Mouse (Mus musculus) Patski (cell line): ENCODE measurements around the gene Apaf1. TPM values are rescaled to one million over a fixed set of nuclear protein-coding genes. Genes with fewer than 3 reads are reported as not detected.

Experiments
- ATAC-seq: fragments of 100-300 bp; one replicate; pipeline ENCODE4 v1.8.0; 2021
- CTCF ChIA-PET: fragments of 350-600 bp; sonication (Branson Sonifier 250); formaldehyde crosslinking; loops from one replicate; lab custom pipeline; 2022; ENCODE audit warnings: inconsistent platforms; lab: Charles Lee
- POLR2A ChIA-PET: fragments of 350-600 bp; sonication (Branson Sonifier 250); formaldehyde crosslinking; loops from one replicate; lab custom pipeline; 2022; ENCODE audit warnings: antibody characterized with exemption, inconsistent platforms; lab: Charles Lee
- DNase-seq: peaks from one replicate; pipeline ENCODE4 v3.0.0-alpha.2; 2011; ENCODE audit warnings: low read depth, low spot score
- H3K27me3 ChIP-seq: fragments of 371-371 bp; one replicate; pipeline ENCODE4 v1.5.1; 2021
- CTCF ChIP-seq: fragments of 100-300 bp; IDR thresholded peaks from one replicate; pipeline ENCODE4 v1.5.1; 2021
- in situ Hi-C: fragments of 300-500 bp; cut with MboI; formaldehyde crosslinking; loops from 3 replicates; pipeline ENCODE4 v1.11.1; 2018; ENCODE audit warnings: low pct_unique_long_range_greater_than_20kb, mixed read lengths
- polyA plus RNA-seq: library from polyadenylated mRNA; unstranded; gene quantifications from one replicate; pipeline ENCODE4 v1.2.3, GENCODE M21; 2021

Gene Apaf1
- polyA plus RNA-seq, 1 experiment from 2014 or later: 11.2 TPM

DNA sequence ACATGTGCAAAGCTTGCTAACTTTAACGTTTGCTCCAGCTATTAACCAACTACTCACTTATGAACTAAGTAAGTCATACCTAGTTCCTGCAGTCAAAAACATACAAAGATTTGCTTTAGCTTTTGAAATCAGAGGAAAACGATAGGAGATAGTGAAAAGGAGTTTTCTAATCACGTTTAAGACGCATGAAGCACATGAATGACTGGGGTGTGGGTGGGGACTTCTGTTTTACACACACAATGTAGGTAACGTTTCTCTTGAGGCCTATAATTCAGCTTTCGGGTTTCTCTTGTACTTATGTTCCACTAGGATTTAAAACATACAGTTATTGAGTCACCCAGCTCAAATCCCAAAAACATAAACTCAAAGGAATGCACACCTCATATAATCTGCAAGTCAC lies 40.1 kb upstream of the Apaf1 start:
- in situ Hi-C loops: no loop called here
- no peak for ATAC-seq

GRCm38 (mm10) chr10:91116958-91117357 lies 34.4 kb upstream of the Apaf1 start:
- no peak for ATAC-seq

More for the DNA sequence above, 40.1 kb upstream of the Apaf1 start:
- ChIA-PET CTCF (interaction anchor here (0.8 to 2.3 kb wide), 5 partner anchors 11 to 50 kb away, joined by 3 to 5 read pairs (median 4); no protein-coding TSS in a partner anchor), POLR2A (interaction anchor here (0.9 to 1.3 kb wide), 2 partner anchors 10 to 12 kb away, joined by 3 read pairs; no protein-coding TSS in a partner anchor)
- no peak for DNase-seq
- H3K27me3 ChIP-seq: no peaks in the 10 kb centered on the region
- TF ChIP-seq CTCF: no peak

GRCm38 (mm10) chr10:91109841-91110240 lies 27.3 kb upstream of the Apaf1 start:
- CTCF ChIA-PET: interaction anchor here (1.9 kb wide), 1 partner anchor 17 kb away, joined by 6 read pairs; no protein-coding TSS in a partner anchor
- DNase-seq (no peak), ATAC-seq (no peak)
- H3K27me3 ChIP-seq: no peaks in the 10 kb centered on the region
- no peak for TF ChIP-seq CTCF
- in situ Hi-C loops: no loop called here
- POLR2A ChIA-PET: no interaction called here

More at GRCm38 (mm10) chr10:91116958-91117357, 34.4 kb upstream of the Apaf1 start:
- in situ Hi-C loops: no loop called here
- ChIA-PET CTCF (interaction anchor here (1.5 kb wide), 1 partner anchor 24 kb away, joined by 3 read pairs; no protein-coding TSS in a partner anchor), POLR2A (no interaction called here)
- TF ChIP-seq CTCF: no peak
- H3K27me3 ChIP-seq: no peaks in the 10 kb centered on the region
- no peak for DNase-seq

GRCm38 (mm10) chr10:91105981-91106380 lies 23.4 kb upstream of the Apaf1 start:
- DNase-seq (no peak), ATAC-seq (no peak)
- POLR2A ChIA-PET: no interaction called here
- CTCF ChIA-PET: no interaction called here
- no peaks in the 10 kb centered on the region for H3K27me3 ChIP-seq
- TF ChIP-seq CTCF: no peak
- in situ Hi-C loops: no loop called here

GRCm38 (mm10) chr10:91102799-91103590 lies 20.4 kb upstream of the Apaf1 start:
- in situ Hi-C loops: no loop called here
- no peak for ATAC-seq
- CTCF ChIA-PET: interaction anchor here (1.1 kb wide), 1 partner anchor 39 kb away, joined by 3 read pairs; no protein-coding TSS in a partner anchor

GRCm38 (mm10) chr10:91101936-91102335 lies 19.4 kb upstream of the Apaf1 start:
- DNase-seq (no peak), ATAC-seq (no peak)
- no peaks in the 10 kb centered on the region for H3K27me3 ChIP-seq
- POLR2A ChIA-PET: interaction anchor here (0.9 kb wide), 1 partner anchor 9 kb away, joined by 5 read pairs; no protein-coding TSS in a partner anchor
- in situ Hi-C loops: no loop called here
- TF ChIP-seq CTCF: no peak
- CTCF ChIA-PET: interaction anchor here (0.6 to 1.5 kb wide), 4 partner anchors 14 to 75 kb away, joined by 3 to 4 read pairs (median 3); no protein-coding TSS in a partner anchor

More at GRCm38 (mm10) chr10:91102799-91103590, 20.4 kb upstream of the Apaf1 start:
- POLR2A ChIA-PET: no interaction called here
- no peaks in the 10 kb centered on the region for H3K27me3 ChIP-seq
- DNase-seq: no peak
- no peak for TF ChIP-seq CTCF

- POLR2A ChIA-PET: no interaction called here
- H3K27me3 ChIP-seq: no peaks in the 10 kb centered on the region
- TF ChIP-seq CTCF: no peak
- in situ Hi-C loops: no loop called here
- CTCF ChIA-PET: interaction anchor here (1.3 to 1.4 kb wide), 2 partner anchors 9 to 16 kb away, joined by 3 to 5 read pairs; no protein-coding TSS in a partner anchor
- DNase-seq: no peak
- ATAC-seq: no peak
Measured at GRCm38 (mm10) chr10:91100101-91100500, 17.5 kb upstream of the Apaf1 start.

DNA sequence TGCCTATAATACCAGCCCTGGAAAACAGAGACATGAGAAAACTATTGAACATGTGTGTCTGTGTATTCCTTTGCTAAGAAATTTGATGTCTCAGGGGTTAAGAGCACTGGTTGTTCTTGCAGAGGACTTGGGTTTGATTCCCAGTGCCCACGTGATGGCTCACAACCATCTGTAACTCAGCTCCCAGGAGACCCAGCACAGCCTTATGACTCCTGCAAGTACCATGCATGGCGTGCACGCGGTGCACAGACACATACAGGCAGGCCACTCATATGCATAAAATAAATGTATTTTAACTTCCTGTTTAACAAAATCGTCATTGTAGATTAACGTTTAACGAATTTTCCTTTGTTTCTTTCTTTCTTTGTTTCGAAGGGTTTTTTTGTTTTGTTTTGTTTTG lies 15.5 kb upstream of the Apaf1 start:
- ATAC-seq (no peak), DNase-seq (no peak)
- in situ Hi-C loops: no loop called here
- CTCF ChIA-PET: interaction anchor here (0.6 kb wide), 1 partner anchor 34 kb away, joined by 3 read pairs; no protein-coding TSS in a partner anchor
- H3K27me3 ChIP-seq: no peaks in the 10 kb centered on the region
- POLR2A ChIA-PET: no interaction called here
- TF ChIP-seq CTCF: no peak

GRCm38 (mm10) chr10:91094251-91095104 lies 11.9 kb upstream of the Apaf1 start:
- in situ Hi-C loops: no loop called here
- ChIA-PET CTCF (interaction anchor here (1.5 kb wide), 1 partner anchor 10 kb away, joined by 3 read pairs; no protein-coding TSS in a partner anchor), POLR2A (no interaction called here)
- TF ChIP-seq CTCF: no peak
- DNase-seq: no peak
- no peak for ATAC-seq
- H3K27me3 ChIP-seq: no peaks in the 10 kb centered on the region

DNA sequence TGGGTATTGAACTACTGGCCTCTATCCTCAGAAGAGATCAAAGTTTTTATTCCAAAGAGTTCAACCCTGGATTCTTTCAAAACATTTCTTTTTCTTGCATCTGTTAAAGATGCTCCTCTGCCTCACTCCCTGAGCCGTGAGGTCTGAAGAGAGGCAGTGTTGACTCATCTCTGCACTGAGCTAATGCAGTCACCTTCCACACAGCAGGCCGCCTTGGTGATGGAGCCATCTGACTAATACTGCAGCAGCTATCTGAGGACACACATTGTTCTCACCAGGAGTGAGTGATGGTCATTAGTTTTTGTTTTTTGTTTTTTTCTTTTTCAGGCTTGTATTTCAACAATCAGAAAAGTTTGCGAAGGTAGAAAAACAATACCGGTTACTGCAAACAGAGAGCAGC lies 10.2 kb upstream of the Apaf1 start:
- in situ Hi-C loops: no loop called here
- DNase-seq: no peak
- ATAC-seq: peak; percentile 93
- ChIA-PET POLR2A (interaction anchor here (0.8 to 1.6 kb wide), 2 partner anchors 9 to 10 kb away, joined by 3 to 5 read pairs; partner anchors contain the start of genes Apaf1 and Ikbip), CTCF (interaction anchor here (1.7 kb wide), 2 partner anchors 16 to 49 kb away, joined by 5 to 6 read pairs; no protein-coding TSS in a partner anchor)
- H3K27me3 ChIP-seq: no peaks in the 10 kb centered on the region
- no peak for TF ChIP-seq CTCF
